Mouse (Mus musculus) limb, embryonic 15.5 days (tissue): ENCODE data around the gene Podn. TPM values are rescaled to one million over a fixed set of nuclear protein-coding genes. Genes with fewer than 3 reads are reported as not detected.

Experiments
- ATAC-seq: fragments of 200-750 bp; cut with Nextera tagmentation; 2 replicates; pipeline ENCODE4 v1.8.0; 2017; ENCODE audit warnings: low read depth, moderate TSS enrichment; ENCODE audit not compliant: insufficient number of reproducible peaks, low FRiP score, low TSS enrichment
- H3K27ac ChIP-seq: fragments of 300-500 bp; sonication (generic); 2 replicates; pipeline ENCODE4 v1.5.1; 2015; ENCODE audit warnings: moderate library complexity, mild to moderate bottlenecking, inconsistent platforms
- H3K27me3 ChIP-seq: fragments of 300-500 bp; sonication (generic); 2 replicates; pipeline ENCODE4 v1.6.1; 2015; ENCODE audit warnings: inconsistent platforms
- H3K36me3 ChIP-seq: fragments of 300-500 bp; sonication (generic); 2 replicates; pipeline ENCODE4 v1.6.1; 2015; ENCODE audit warnings: inconsistent platforms
- H3K4me1 ChIP-seq: fragments of 300-500 bp; sonication (generic); 2 replicates; pipeline ENCODE4 v1.6.1; 2015; ENCODE audit warnings: inconsistent platforms
- H3K4me2 ChIP-seq: fragments of 300-500 bp; sonication (generic); 2 replicates; pipeline ENCODE4 v1.6.1; 2015; ENCODE audit warnings: mild to moderate bottlenecking, inconsistent platforms
- H3K4me3 ChIP-seq: fragments of 300-500 bp; sonication (generic); 2 replicates; pipeline ENCODE4 v1.5.1; 2015; ENCODE audit warnings: mild to moderate bottlenecking, inconsistent platforms
- H3K9ac ChIP-seq: fragments of 300-500 bp; sonication (generic); 2 replicates; pipeline ENCODE4 v1.6.1; 2015; ENCODE audit warnings: inconsistent platforms
- H3K9me3 ChIP-seq: fragments of 300-500 bp; sonication (generic); 2 replicates; pipeline ENCODE4 v1.6.1; 2016; ENCODE audit warnings: inconsistent platforms
- WGBS: fragments of 180-500 bp; shearing (Covaris S2); methylation state at CpG from one replicate; pipeline ENCODE4 v1.1.7; 2015; 5-methylcytosine and 5-hydroxymethylcytosine counted together
- polyA plus RNA-seq: library from polyadenylated mRNA; unstranded; fragments of >200 nt; fragmentation: Nextera tagmentation; extraction: Ambion mirVana; gene quantifications from 2 replicates; pipeline ENCODE4 v1.2.1, GENCODE M21; 2015

The Podn gene
- polyA plus RNA-seq, 1 experiment from 2014 or later = 2.2 TPM

DNA sequence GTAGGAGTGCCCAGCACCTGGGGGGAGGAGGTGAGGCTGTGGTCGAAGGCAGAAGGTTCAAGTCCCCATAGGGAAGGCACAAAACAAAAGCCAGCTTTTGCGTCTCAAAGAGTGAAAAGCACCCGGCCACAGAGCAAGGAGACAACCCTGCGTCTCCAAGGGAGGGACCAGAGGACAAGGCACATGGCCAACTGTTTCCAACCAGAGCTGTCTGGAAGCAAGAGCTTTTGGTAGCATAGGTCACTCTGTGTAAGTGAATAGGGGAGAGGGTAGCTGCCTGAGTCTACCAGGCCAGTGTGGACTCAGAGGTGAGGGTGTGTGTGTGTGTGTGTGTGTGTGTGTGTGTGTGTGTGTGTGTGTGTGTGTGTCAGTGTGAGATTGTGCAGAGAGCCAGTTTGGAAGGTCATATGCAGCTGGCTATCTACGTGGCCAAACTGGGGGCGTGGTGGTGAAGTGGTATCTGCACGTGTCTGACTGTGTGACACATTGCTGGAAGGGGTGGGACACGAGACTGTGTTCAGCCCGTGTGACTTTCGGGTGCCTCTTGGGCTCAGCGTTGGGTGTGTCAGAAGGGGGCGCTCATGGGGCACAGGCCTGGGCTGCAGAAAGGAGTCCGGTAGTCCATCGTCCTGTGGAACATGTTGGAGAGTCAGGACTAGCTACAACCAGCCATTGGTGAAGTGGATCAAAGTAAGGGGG lies 81.0 kb downstream of the Podn start:
- WGBS = 65% methylated on average over 14 of the region's 14 CpGs
- H3K27ac ChIP-seq = no peak overlapping the region
- H3K9ac ChIP-seq = no peak overlapping the region
- H3K4me2 ChIP-seq = no peak overlapping the region
- H3K9me3 ChIP-seq = no peaks in the 10 kb centered on the region
- H3K27me3 ChIP-seq = no peaks in the 10 kb centered on the region
- H3K4me3 ChIP-seq = no peak overlapping the region
- no peaks in the 10 kb centered on the region for H3K36me3 ChIP-seq
- no peak for ATAC-seq
- peaks cover 14% of the 10 kb centered on the region for H3K4me1 ChIP-seq

DNA sequence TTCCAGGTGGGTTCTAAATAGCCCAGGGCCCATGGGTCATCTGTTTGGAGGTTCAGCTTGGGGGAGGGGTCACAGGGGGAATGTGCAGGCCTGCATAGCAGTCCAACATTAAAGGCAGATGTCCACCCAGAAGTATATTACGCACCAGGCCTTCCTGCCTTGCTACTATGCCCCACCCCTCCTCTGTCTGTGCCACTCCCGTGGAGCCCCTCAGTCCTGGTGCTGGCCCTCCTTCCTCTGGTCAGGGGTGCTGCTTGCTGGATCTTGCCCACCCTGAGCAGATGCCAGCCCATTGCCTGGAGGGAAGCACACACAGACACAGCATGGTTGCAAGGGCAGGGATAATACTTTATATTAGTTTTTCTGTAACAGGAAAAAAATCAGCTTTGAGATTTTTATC lies 81.8 kb downstream of the Podn start:
- WGBS = 58% methylated on average over 2 of the region's 2 CpGs
- no peak overlapping the region for H3K27ac ChIP-seq

DNA sequence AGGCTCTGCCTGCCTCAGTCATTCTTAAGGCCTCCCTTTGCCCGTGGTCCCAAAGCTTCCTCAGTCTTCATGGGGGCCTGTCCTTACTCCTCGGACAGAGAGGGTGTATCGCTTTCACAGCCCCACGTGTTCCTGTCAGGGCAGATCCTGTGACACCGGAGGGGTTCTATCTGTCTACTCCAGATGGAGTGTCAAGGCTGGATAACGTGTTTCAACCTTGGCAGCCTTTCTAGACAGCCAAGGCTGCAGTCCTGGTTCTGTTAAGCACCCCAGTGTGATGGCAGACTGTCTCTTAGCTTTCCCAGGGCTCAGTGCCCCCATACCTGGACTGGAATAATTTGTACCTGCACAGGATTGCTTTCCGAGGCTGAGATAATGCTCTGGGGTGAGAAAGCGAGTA lies 87.7 kb downstream of the Podn start:
- 0 out of 2 replicates have a peak, but pooled peaks cover 5% of the 10 kb centered on the region for H3K4me1 ChIP-seq
- no peak overlapping the region for H3K4me2 ChIP-seq
- no peak for ATAC-seq
- H3K27me3 ChIP-seq = no peaks in the 10 kb centered on the region
- H3K36me3 ChIP-seq = no peaks in the 10 kb centered on the region
- no peak overlapping the region for H3K4me3 ChIP-seq
- H3K9ac ChIP-seq = no peak overlapping the region
- no peak overlapping the region for H3K27ac ChIP-seq
- 59% methylated on average over 8 of the region's 8 CpGs for WGBS
- no peaks in the 10 kb centered on the region for H3K9me3 ChIP-seq

More for the DNA sequence above, 81.8 kb downstream of the Podn start:
- Histone ChIP-seq H3K4me2 (no peak overlapping the region), H3K27me3 (no peaks in the 10 kb centered on the region), H3K4me3 (no peak overlapping the region), H3K4me1 (peaks cover 12% of the 10 kb centered on the region), H3K9ac (no peak overlapping the region), H3K9me3 (no peaks in the 10 kb centered on the region), H3K36me3 (no peaks in the 10 kb centered on the region)
- no peak for ATAC-seq

DNA sequence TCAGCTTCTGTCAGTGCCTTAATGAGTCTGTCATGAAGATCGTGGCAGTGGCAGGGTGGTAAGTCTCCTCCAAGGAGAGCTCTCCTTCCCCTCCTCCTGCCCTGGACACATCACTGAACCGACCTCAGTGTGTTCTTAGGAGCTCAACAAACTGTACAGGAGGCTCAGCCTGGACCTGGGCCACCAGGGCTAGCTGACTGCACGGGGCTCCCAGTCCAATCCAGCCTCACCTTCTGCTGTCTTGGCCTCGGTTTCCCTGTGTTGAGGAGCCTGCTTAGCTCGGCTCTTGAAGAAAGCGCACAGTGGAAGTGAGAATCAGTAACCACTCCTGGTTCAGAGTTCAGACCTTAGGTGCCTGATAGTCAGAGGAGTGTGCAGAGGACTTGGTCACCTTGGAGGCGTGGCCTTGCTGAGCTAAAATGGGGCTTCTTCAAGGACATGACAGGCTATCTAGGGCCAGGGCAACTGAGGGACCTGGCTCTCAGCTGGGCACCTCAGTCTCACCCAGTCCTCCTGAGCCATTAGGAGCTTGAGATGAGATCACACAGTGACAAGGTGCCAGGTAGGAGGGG lies 88.6 kb downstream of the Podn start:
- 78% methylated on average over 7 of the region's 7 CpGs for WGBS
- Histone ChIP-seq H3K4me3 (no peak overlapping the region), H3K27ac (no peak overlapping the region), H3K36me3 (no peaks in the 10 kb centered on the region), H3K9me3 (no peaks in the 10 kb centered on the region), H3K9ac (no peak overlapping the region), H3K27me3 (no peaks in the 10 kb centered on the region), H3K4me1 (0 out of 2 replicates have a peak, but pooled peaks cover 5% of the 10 kb centered on the region), H3K4me2 (no peak overlapping the region)
- no peak for ATAC-seq

DNA sequence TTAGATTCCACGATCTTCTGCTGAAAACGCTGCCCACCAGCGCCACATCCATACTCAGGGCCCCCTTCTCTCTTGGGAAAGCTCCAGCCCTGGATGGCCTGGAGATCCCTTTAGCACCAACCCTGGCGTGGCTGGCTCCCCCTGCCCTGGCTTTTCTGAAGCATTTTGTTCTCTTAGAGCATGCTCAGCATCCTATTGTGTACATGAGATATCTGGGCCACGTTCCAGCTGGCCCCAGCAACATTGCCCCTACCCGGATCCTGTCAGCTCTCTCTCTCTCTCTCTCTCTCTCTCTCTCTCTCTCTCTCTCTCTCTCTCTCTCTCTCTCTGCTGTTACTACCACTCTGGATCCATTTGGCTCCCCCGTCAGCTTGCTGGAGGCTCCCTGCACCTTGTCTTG lies 90.9 kb downstream of the Podn start:
- no peak overlapping the region for H3K4me2 ChIP-seq

DNA sequence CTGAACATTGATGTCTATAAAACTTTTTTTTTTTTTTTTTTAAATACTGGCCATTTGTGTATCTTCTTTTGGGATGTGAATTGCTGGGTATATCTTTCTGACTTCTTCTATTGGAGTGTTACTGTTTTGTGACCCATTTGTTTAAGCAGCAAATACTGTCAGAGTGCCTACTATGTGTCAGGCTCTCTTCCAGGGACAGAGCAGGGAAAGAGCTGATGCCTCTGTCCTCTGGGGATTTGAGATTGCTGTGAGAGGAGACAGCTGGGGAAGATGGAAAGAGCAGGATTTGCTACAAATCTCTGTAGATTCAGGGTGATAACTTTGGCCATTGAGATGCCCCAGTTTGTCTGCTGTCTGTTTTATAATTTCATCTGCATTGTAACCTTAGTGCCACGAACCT lies 96.9 kb downstream of the Podn start:
- Histone ChIP-seq H3K27ac (no peak overlapping the region), H3K36me3 (no peaks in the 10 kb centered on the region), H3K9me3 (no peaks in the 10 kb centered on the region), H3K9ac (no peak overlapping the region), H3K4me3 (no peak overlapping the region), H3K27me3 (no peaks in the 10 kb centered on the region), H3K4me1 (peaks cover 14% of the 10 kb centered on the region), H3K4me2 (no peak overlapping the region)
- WGBS = 80% methylated on average over 1 of the region's 1 CpGs
- no peak for ATAC-seq

More for the DNA sequence above, 90.9 kb downstream of the Podn start:
- Histone ChIP-seq H3K27ac (no peak overlapping the region), H3K36me3 (no peaks in the 10 kb centered on the region), H3K9ac (no peak overlapping the region), H3K4me3 (no peak overlapping the region), H3K27me3 (no peaks in the 10 kb centered on the region), H3K9me3 (no peaks in the 10 kb centered on the region), H3K4me1 (0 out of 2 replicates have a peak, but pooled peaks cover 3% of the 10 kb centered on the region)
- ATAC-seq = no peak
- WGBS = 58% methylated on average over 7 of the region's 7 CpGs

DNA sequence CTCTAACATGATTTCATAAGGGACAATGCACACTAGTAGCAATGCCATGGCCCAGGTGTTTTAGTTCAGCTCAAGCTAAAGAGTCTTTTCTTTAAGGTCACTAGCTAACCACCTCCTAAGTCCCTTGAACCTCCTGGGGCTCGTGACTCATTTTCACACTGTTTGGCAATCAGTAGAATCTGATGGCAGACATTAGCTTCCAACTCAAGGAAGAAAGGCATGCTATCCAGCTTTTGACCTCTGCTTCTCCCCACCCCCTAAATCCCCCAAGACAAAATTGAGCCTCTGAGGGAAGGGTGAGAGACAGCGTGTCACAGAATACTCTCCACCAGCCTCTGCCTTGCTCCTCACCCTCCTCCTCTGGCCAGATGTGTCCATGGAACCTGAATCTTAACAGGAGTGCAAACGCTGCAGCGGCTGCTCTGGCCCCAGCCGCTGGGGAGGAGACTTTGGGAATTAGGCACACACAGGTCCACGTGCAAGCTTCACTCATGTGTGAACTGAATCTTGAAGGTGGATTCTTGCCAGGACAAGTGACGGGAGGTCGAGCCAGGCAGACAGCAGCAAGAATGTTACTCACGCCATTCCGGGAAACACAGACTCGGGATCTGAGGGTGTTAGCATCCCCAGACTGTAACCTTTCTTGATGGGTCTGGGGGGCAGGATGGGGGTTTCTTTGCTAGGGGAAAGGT lies 97.5 kb downstream of the Podn start:
- 26% methylated on average over 11 of the region's 11 CpGs for WGBS
- no peak for ATAC-seq
- Histone ChIP-seq H3K4me2 (no peak overlapping the region), H3K4me3 (no peak overlapping the region), H3K27ac (no peak overlapping the region), H3K4me1 (peaks cover 14% of the 10 kb centered on the region), H3K9ac (no peak overlapping the region), H3K9me3 (no peaks in the 10 kb centered on the region), H3K36me3 (no peaks in the 10 kb centered on the region), H3K27me3 (no peaks in the 10 kb centered on the region)

DNA sequence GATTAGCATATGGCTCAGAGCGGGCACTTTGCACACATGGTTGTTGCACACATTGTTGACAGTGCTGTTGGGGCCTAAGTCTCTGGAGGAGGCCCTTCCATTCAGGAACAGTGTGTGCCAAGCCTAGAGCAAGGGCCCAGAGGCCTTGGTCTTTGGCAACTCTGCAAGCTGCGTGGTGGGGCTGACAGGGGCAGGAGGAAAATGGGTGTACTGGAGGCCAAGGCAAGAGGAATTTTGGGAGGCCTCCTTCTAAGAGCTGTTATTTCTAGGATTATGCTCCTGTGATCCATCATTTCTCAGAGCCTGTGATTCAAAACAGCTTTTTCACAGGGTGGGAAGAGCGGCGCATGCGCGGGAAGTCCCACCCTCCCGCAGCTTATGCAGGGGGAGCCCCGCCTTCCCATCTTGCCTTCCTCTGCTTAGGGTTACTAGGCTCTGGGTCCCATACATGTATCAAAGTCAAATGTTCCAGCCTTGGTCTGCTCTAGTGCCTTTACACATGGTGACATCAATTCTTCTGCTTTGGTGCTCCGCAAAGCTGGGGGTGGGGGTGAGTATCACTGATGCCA lies 99.7 kb downstream of the Podn start:
- H3K4me3 ChIP-seq = no peak overlapping the region
- H3K9ac ChIP-seq = no peak overlapping the region
- ATAC-seq = no peak
- H3K4me2 ChIP-seq = no peak overlapping the region
- H3K9me3 ChIP-seq = no peaks in the 10 kb centered on the region
- no peaks in the 10 kb centered on the region for H3K36me3 ChIP-seq
- no peaks in the 10 kb centered on the region for H3K27me3 ChIP-seq
- WGBS = 73% methylated on average over 9 of the region's 9 CpGs
- peak overlapping the region; percentile 72 for H3K27ac ChIP-seq
- H3K4me1 ChIP-seq = peaks cover 14% of the 10 kb centered on the region

DNA sequence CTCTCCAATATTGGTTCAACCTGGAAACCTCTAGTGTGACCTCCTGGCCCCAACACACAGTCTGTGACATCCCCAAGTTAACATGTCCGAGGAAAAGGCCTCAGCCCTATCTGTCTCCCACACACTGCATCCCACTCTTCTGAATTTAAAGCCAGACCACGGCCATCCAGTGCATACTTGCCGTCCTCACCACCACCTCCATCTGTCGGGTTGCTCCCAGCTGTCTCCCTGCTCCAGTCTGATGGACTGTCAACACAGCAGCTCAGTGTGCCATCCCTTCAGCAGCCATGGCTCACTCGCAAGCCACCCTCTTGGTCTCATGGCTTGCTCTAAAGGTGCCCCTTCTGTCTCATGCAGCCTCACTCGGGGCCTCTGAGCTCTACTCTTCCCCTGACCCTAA lies 100.5 kb downstream of the Podn start:
- Histone ChIP-seq H3K4me3 (no peak overlapping the region), H3K27me3 (no peaks in the 10 kb centered on the region), H3K4me1 (peaks cover 14% of the 10 kb centered on the region), H3K4me2 (no peak overlapping the region), H3K9ac (no peak overlapping the region), H3K27ac (peak overlapping the region; percentile 72), H3K9me3 (no peaks in the 10 kb centered on the region), H3K36me3 (no peaks in the 10 kb centered on the region)
- ATAC-seq = no peak
- WGBS = 81% methylated on average over 6 of the region's 6 CpGs

DNA sequence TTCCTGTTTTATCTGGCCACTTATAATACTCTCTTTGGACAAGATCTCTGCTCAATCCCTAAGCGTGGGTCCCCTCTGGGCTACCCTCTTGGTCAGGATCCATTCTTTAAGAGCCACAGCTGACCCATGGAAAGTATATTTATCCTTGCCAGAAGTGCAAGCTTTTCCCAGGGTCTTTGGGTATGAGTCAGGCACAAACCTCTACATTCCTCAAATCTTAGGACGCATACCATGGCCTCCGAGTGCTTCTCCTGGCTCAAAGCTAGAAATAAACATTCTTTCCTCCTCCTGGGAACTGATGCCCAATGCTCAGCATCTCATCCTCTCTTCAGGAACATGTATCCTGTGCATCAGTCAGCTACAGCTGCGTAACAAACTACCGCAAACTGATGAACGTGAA lies 101.2 kb downstream of the Podn start:
- ATAC-seq = no peak
- Histone ChIP-seq H3K4me3 (no peak overlapping the region), H3K36me3 (no peaks in the 10 kb centered on the region), H3K27ac (no peak overlapping the region), H3K27me3 (no peaks in the 10 kb centered on the region), H3K9me3 (no peaks in the 10 kb centered on the region), H3K4me2 (no peak overlapping the region), H3K9ac (no peak overlapping the region), H3K4me1 (peaks cover 14% of the 10 kb centered on the region)
- WGBS = 87% methylated on average over 6 of the region's 6 CpGs

DNA sequence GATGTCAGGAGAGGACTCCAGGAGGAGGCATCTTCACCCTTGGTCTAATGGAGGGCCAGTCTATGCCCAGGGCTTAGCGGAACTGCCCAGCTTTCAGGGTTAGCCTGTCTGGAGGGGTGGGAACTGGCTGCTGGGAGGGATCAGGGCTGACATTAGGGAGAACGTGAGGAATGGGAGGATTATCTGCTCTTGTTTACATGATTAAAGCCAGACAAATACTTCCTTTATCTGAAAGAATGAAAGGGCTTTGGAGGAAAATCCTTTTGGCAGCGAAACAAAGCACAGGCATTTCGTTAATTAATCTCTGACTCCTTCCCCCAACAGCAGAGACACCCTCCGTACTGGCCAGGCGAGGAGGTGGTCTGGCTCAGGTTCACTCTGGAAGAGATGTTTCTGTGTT lies 104.4 kb downstream of the Podn start:
- 41% methylated on average over 6 of the region's 6 CpGs for WGBS
- Histone ChIP-seq H3K9me3 (no peaks in the 10 kb centered on the region), H3K4me3 (no peak overlapping the region), H3K4me2 (no peak overlapping the region), H3K27me3 (no peaks in the 10 kb centered on the region), H3K9ac (no peak overlapping the region), H3K4me1 (peaks cover 3% of the 10 kb centered on the region; the same call in 1 of the 2 replicates), H3K36me3 (no peaks in the 10 kb centered on the region), H3K27ac (no peak overlapping the region)
- no peak for ATAC-seq

DNA sequence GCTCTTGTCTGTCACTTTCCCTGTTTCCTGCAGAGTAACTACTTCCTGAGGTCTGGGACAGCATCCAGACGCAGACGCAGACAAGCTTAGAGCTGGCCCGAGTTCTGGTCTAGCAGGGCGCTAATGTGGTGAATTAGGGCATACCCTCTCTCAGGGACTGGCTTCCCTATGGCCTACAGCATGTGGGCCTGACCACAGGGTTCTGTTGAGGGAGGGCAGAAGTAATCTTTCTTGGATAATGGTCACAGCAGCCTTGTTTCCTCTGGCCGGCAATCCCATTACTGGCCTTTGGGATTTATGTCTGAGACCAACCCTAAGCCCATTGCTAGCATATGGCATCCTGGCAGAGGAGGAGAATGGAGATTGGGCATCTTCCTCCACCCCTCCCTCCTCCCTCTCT lies 105.4 kb downstream of the Podn start:
- H3K36me3 ChIP-seq = no peaks in the 10 kb centered on the region

More for the DNA sequence above, 105.4 kb downstream of the Podn start:
- Histone ChIP-seq H3K27me3 (no peaks in the 10 kb centered on the region), H3K27ac (no peak overlapping the region), H3K4me1 (0 out of 2 replicates have a peak, but pooled peaks cover 1% of the 10 kb centered on the region), H3K4me3 (no peak overlapping the region), H3K9ac (no peak overlapping the region), H3K4me2 (no peak overlapping the region), H3K9me3 (no peaks in the 10 kb centered on the region)
- 54% methylated on average over 5 of the region's 5 CpGs for WGBS
- ATAC-seq = no peak
